In genomic region chr15:100588297-100588696, GRCm38 (mm10) we compare ENCODE assay signal across 19 mouse cellular contexts. TPM values are rescaled to one million over a fixed set of nuclear protein-coding genes. Genes with fewer than 3 reads are reported as not detected.
DNase-seq lines count a peak whose midpoint lies in the region; ATAC-seq lines count a peak whose summit lies in the region.
"Had no signal": no experiment of that assay in that cellular context is flagged by ENCODE, and none has a peak within 500 bp of the region (broad histone marks: within the 10 kb centered on the region; RNA-seq: fewer than 3 reads in every experiment).

No protein-coding gene starts in this region.

- 0 out of 2 replicates have a peak overlapping the region, but pooled peaks have one; percentile 10 for H3K27ac ChIP-seq in kidney, embryonic 15.5 days
- H3K27ac ChIP-seq in brown adipose tissue, adult 24 weeks (replicated peaks; ENCODE audit: low read depth, low read length) = peak overlapping the region; percentile 70
- H3K27ac ChIP-seq: embryonic facial prominence, embryonic 10.5 days; forebrain, embryonic 13.5 days; heart, embryonic 13.5 days; hindbrain, embryonic 12.5 days had no signal

- H3K4me2 ChIP-seq in kidney, embryonic 15.5 days = no peak overlapping the region
- H3K4me2 ChIP-seq: forebrain, embryonic 13.5 days; heart, embryonic 13.5 days; hindbrain, embryonic 12.5 days had no signal

- 84% methylated on average over 6 of the region's 6 CpGs for WGBS in kidney, embryonic 15.5 days

- DNase-seq in kidney, postnatal 4 days = no peak
- peak; percentile 75 for DNase-seq in 416B (ENCODE audit: low read depth)
- no peak for DNase-seq in right cerebral cortex, postnatal 10 days (ENCODE audit: low spot score in 2 of 2)
- DNase-seq: adrenal gland, adult 8-10 months; cerebellum, adult 11-12 months; cerebellum, adult 9-10 months; cerebellum, postnatal 25 days; forebrain, postnatal 0 days; gastrocnemius, postnatal 25 days; heart, adult 11 months; heart, postnatal 36 days had no signal

- H3K4me1 ChIP-seq in kidney, embryonic 15.5 days = no peaks in the 10 kb centered on the region
- H3K4me1 ChIP-seq in brown adipose tissue, adult 24 weeks (ENCODE audit: control insufficient read depth, insufficient read depth, insufficient read length, low read length) = peaks cover 8% of the 10 kb centered on the region; the same call in 1 of the 2 replicates
- H3K4me1 ChIP-seq: embryonic facial prominence, embryonic 10.5 days; forebrain, embryonic 13.5 days; heart, embryonic 13.5 days; hindbrain, embryonic 12.5 days had no signal

- no peak overlapping the region for H3K4me3 ChIP-seq in kidney, embryonic 15.5 days (replicated peaks)
- no peak overlapping the region for H3K4me3 ChIP-seq in brown adipose tissue, adult 24 weeks (ENCODE audit: insufficient read depth, low read depth, low read length)
- H3K4me3 ChIP-seq: embryonic facial prominence, embryonic 10.5 days; forebrain, embryonic 13.5 days; heart, embryonic 13.5 days; hindbrain, embryonic 12.5 days had no signal

- H3K27me3 ChIP-seq in kidney, embryonic 15.5 days = no peaks in the 10 kb centered on the region
- H3K27me3 ChIP-seq: forebrain, embryonic 13.5 days; heart, embryonic 13.5 days; hindbrain, embryonic 12.5 days had no signal

- ATAC-seq in kidney, embryonic 15.5 days (replicated peaks; ENCODE audit: low FRiP score) = no peak
- peak; percentile 60 for ATAC-seq in megakaryocyte progenitor cell, adult 5-6 weeks (replicated peaks; ENCODE audit: poor library complexity)
- ATAC-seq: forebrain, embryonic 13.5 days; forebrain, postnatal 0 days; hindbrain, embryonic 16.5 days had no signal

- H3K9me3 ChIP-seq in kidney, embryonic 15.5 days (replicated peaks) = no peaks in the 10 kb centered on the region
- H3K9me3 ChIP-seq: embryonic facial prominence, embryonic 10.5 days; forebrain, embryonic 13.5 days; heart, embryonic 13.5 days; hindbrain, embryonic 12.5 days had no signal

- no peak overlapping the region for H3K9ac ChIP-seq in kidney, embryonic 15.5 days
- H3K9ac ChIP-seq: forebrain, embryonic 13.5 days; forebrain, postnatal 0 days; heart, embryonic 13.5 days; hindbrain, embryonic 12.5 days had no signal

- H3K36me3 ChIP-seq in kidney, embryonic 15.5 days = peaks cover 26% of the 10 kb centered on the region; the same call in 1 of the 2 replicates

RNA-seq across cellular contexts. Expression of gene Pou6f1, which starts 11.5 kb away (rescaled TPM):
- 8.4 and 9.1 TPM in 2 replicates for polyA plus RNA-seq in kidney, embryonic 15.5 days (2015; fragmentation: Nextera tagmentation; extraction: Ambion mirVana)
- polyA plus RNA-seq in brown adipose tissue, adult 24 weeks (2012; ENCODE audit: insufficient read depth, insufficient read length, missing spikeins) = 9.6 and 16.4 TPM in 2 replicates
- total RNA-seq in megakaryocyte progenitor cell, adult 5-6 weeks (2015) = 0.02 and 0.49 TPM in 2 replicates
- 0.78 TPM in 1 of 2 replicates, not detected in the other for total RNA-seq in megakaryocyte progenitor cell, adult 5-6 weeks (2017)

RNA-seq across cellular contexts. Expression of gene Dazap2, which starts 26.9 kb away (rescaled TPM):
- 237 and 241 TPM in 2 replicates for polyA plus RNA-seq in kidney, embryonic 15.5 days (2015; fragmentation: Nextera tagmentation; extraction: Ambion mirVana)
- 128 and 130 TPM in 2 replicates for polyA plus RNA-seq in brown adipose tissue, adult 24 weeks (2012; ENCODE audit: insufficient read depth, insufficient read length, missing spikeins)
- total RNA-seq in megakaryocyte progenitor cell, adult 5-6 weeks (2015) = 334 and 357 TPM in 2 replicates
- total RNA-seq in megakaryocyte progenitor cell, adult 5-6 weeks (2017) = 136 and 150 TPM in 2 replicates

RNA-seq across cellular contexts. Expression of gene Tfcp2, which starts 36.5 kb away (rescaled TPM):
- polyA plus RNA-seq in kidney, embryonic 15.5 days (2015; fragmentation: Nextera tagmentation; extraction: Ambion mirVana) = 38.1 and 38.2 TPM in 2 replicates
- 7.2 and 11.7 TPM in 2 replicates for polyA plus RNA-seq in brown adipose tissue, adult 24 weeks (2012; ENCODE audit: insufficient read depth, insufficient read length, missing spikeins)
- total RNA-seq in megakaryocyte progenitor cell, adult 5-6 weeks (2015) = 4.7 and 5.8 TPM in 2 replicates
- 6.0 and 9.2 TPM in 2 replicates for total RNA-seq in megakaryocyte progenitor cell, adult 5-6 weeks (2017)

RNA-seq across cellular contexts. Expression of gene Smagp, which starts 48.4 kb away (rescaled TPM):
- 30.0 and 33.1 TPM in 2 replicates for polyA plus RNA-seq in kidney, embryonic 15.5 days (2015; fragmentation: Nextera tagmentation; extraction: Ambion mirVana)
- 25.6 and 29.4 TPM in 2 replicates for polyA plus RNA-seq in brown adipose tissue, adult 24 weeks (2012; ENCODE audit: insufficient read depth, insufficient read length, missing spikeins)
- 0.64 and 1.1 TPM in 2 replicates for total RNA-seq in megakaryocyte progenitor cell, adult 5-6 weeks (2015)
- total RNA-seq in megakaryocyte progenitor cell, adult 5-6 weeks (2017) = 0.71 TPM in 1 of 2 replicates, not detected in the other
